Mouse (Mus musculus) gastrocnemius, postnatal 10 days (tissue): ENCODE data around the gene Fam98a. TPM values are rescaled to one million over a fixed set of nuclear protein-coding genes. Genes with fewer than 3 reads are reported as not detected.

Experiments
- DNase-seq: peaks from one replicate; pipeline ENCODE4 v3.0.0; 2021; ENCODE audit warnings: mixed read lengths
- long read RNA-seq, 2 experiments: library from polyadenylated mRNA; stranded (forward); transcript quantifications; one replicate each; pipeline ENCODE4 v2.0.0; 2021
- total RNA-seq, 2 experiments: library from RNA; stranded (reverse); gene quantifications; 2 replicates each; pipeline ENCODE4 v1.2.3; 2021

Gene Fam98a
- total RNA-seq = 10 to 100 TPM; 29.4 to 37.8 TPM
- long read RNA-seq, experiment 1, transcript Fam98a-201 (8 exons, 2,817 nt) = major isoform, 14 of 17 reads
- long read RNA-seq, experiment 1, partial matches to known transcripts = 0 of 17 reads
- long read RNA-seq, experiment 1, other reads (novel, unspliced or antisense) = 3 of 17 reads
- long read RNA-seq, experiment 2, transcript Fam98a-201 (8 exons, 2,817 nt) = major isoform, 21 of 27 reads
- long read RNA-seq, experiment 2, partial matches to known transcripts = 1 of 27 reads
- long read RNA-seq, experiment 2, other reads (novel, unspliced or antisense) = 5 of 27 reads

- peak; percentile 99 for DNase-seq
Observed at GRCm38 (mm10) chr17:75551512-75552400, at the start of gene Fam98a. Gene Fam98a (minus strand): TSS chr17:75551946.

GRCm38 (mm10) chr17:75598652-75599051 is 46.9 kb upstream of the Fam98a start:
- no peak for DNase-seq

- DNase-seq = no peak
Observed at GRCm38 (mm10) chr17:75582738-75583137, 31.0 kb upstream of the Fam98a start.

GRCm38 (mm10) chr17:75575608-75576007 is 23.9 kb upstream of the Fam98a start:
- no peak for DNase-seq

GRCm38 (mm10) chr17:75558041-75558440 is 6.3 kb upstream of the Fam98a start:
- DNase-seq = no peak

GRCm38 (mm10) chr17:75557031-75557430 is 5.3 kb upstream of the Fam98a start:
- DNase-seq = no peak

GRCm38 (mm10) chr17:75550771-75551413 is 854 bp downstream of the Fam98a start:
- DNase-seq = no peak

GRCm38 (mm10) chr17:75544262-75544661 is 7.5 kb downstream of the Fam98a start:
- no peak for DNase-seq

GRCm38 (mm10) chr17:75543434-75543833 is 8.3 kb downstream of the Fam98a start:
- no peak for DNase-seq

GRCm38 (mm10) chr17:75539841-75540240 is 11.9 kb downstream of the Fam98a start:
- no peak for DNase-seq

GRCm38 (mm10) chr17:75539130-75539529 is 12.6 kb downstream of the Fam98a start:
- DNase-seq = no peak

- DNase-seq = no peak
Observed at GRCm38 (mm10) chr17:75538431-75538830, 13.3 kb downstream of the Fam98a start.

- no peak for DNase-seq
Observed at GRCm38 (mm10) chr17:75537050-75537445, 14.7 kb downstream of the Fam98a start.

GRCm38 (mm10) chr17:75536396-75537049 is 15.2 kb downstream of the Fam98a start:
- DNase-seq = peak; percentile 28

GRCm38 (mm10) chr17:75535612-75536011 is 16.1 kb downstream of the Fam98a start:
- DNase-seq = no peak

GRCm38 (mm10) chr17:75534314-75535020 is 17.3 kb downstream of the Fam98a start:
- no peak for DNase-seq

GRCm38 (mm10) chr17:75532469-75532986 is 19.2 kb downstream of the Fam98a start:
- DNase-seq = no peak

GRCm38 (mm10) chr17:75529222-75529935 is 22.4 kb downstream of the Fam98a start:
- DNase-seq = no peak

- DNase-seq = no peak
Observed at GRCm38 (mm10) chr17:75526411-75526810, 25.3 kb downstream of the Fam98a start.

GRCm38 (mm10) chr17:75523812-75524211 is 27.9 kb downstream of the Fam98a start:
- no peak for DNase-seq
